Mouse (Mus musculus): ENCODE measurements around the gene Slc16a10. TPM values are rescaled to one million over a fixed set of nuclear protein-coding genes. Genes with fewer than 3 reads are reported as not detected.
"Not testable (repeated sequence)": the region's sequence is repeated elsewhere in the genome, so short reads cannot be mapped to it uniquely, and the experiment has no call there.

The Slc16a10 gene
- polyA plus RNA-seq, 1 experiment, result 5.4 TPM

- TF ChIP-seq CTCF (IDR thresholded peaks at IDR 0.05; ENCODE audit: low read depth, low read length), result no peak
- H3K27ac ChIP-seq (ENCODE audit: insufficient read depth, low read length), result no peak overlapping the region
- no peaks in the 10 kb centered on the region; the same call in 1 of the 2 replicates for H3K27me3 ChIP-seq (ENCODE audit: control insufficient read depth, insufficient read depth, low read length, poor library complexity, severe bottlenecking)
- H3K36me3 ChIP-seq (ENCODE audit: control insufficient read depth, insufficient read depth, low read length, poor library complexity, severe bottlenecking), result no peaks in the 10 kb centered on the region
- H3K4me1 ChIP-seq (ENCODE audit: control insufficient read depth, insufficient read depth, low read length), result no peaks in the 10 kb centered on the region
- no peaks in the 10 kb centered on the region for H3K9me3 ChIP-seq (replicated peaks; ENCODE audit: control insufficient read depth, insufficient read depth, low read length, poor library complexity, severe bottlenecking)
- no peak overlapping the region for H3K9ac ChIP-seq (ENCODE audit: low read depth, poor library complexity, severe bottlenecking)
- H3K4me3 ChIP-seq (ENCODE audit: low read depth, low read length), result no peak overlapping the region
These were observed 121.7 kb downstream of the Slc16a10 start for GRCm38 (mm10) chr10:40020401-40020800.

- no peak overlapping the region for H3K9ac ChIP-seq (ENCODE audit: low read depth, poor library complexity, severe bottlenecking)
These were observed 122.6 kb downstream of the Slc16a10 start for GRCm38 (mm10) chr10:40019492-40019891.

GRCm38 (mm10) chr10:40018261-40018860 lies 123.7 kb downstream of the Slc16a10 start:
- no peaks in the 10 kb centered on the region for H3K36me3 ChIP-seq (ENCODE audit: control insufficient read depth, insufficient read depth, low read length, poor library complexity, severe bottlenecking)
- no peaks in the 10 kb centered on the region; the same call in 1 of the 2 replicates for H3K27me3 ChIP-seq (ENCODE audit: control insufficient read depth, insufficient read depth, low read length, poor library complexity, severe bottlenecking)
- H3K4me3 ChIP-seq (ENCODE audit: low read depth, low read length), result no peak overlapping the region
- H3K27ac ChIP-seq (ENCODE audit: insufficient read depth, low read length), result no peak overlapping the region
- H3K9ac ChIP-seq (ENCODE audit: low read depth, poor library complexity, severe bottlenecking), result no peak overlapping the region
- H3K4me1 ChIP-seq (ENCODE audit: control insufficient read depth, insufficient read depth, low read length), result no peaks in the 10 kb centered on the region
- no peaks in the 10 kb centered on the region for H3K9me3 ChIP-seq (replicated peaks; ENCODE audit: control insufficient read depth, insufficient read depth, low read length, poor library complexity, severe bottlenecking)
- TF ChIP-seq POLR2A (IDR thresholded peaks at IDR 0.05; ENCODE audit: insufficient read depth, low read length), result no peak
- no peak for TF ChIP-seq CTCF (IDR thresholded peaks at IDR 0.05; ENCODE audit: low read depth, low read length)
- TF ChIP-seq EP300 (IDR thresholded peaks at IDR 0.05; ENCODE audit: insufficient read depth, low read depth, low read length), result no peak

More at GRCm38 (mm10) chr10:40019492-40019891, 122.6 kb downstream of the Slc16a10 start:
- H3K4me1 ChIP-seq (ENCODE audit: control insufficient read depth, insufficient read depth, low read length), result no peaks in the 10 kb centered on the region
- H3K4me3 ChIP-seq (ENCODE audit: low read depth, low read length), result no peak overlapping the region
- no peaks in the 10 kb centered on the region for H3K9me3 ChIP-seq (replicated peaks; ENCODE audit: control insufficient read depth, insufficient read depth, low read length, poor library complexity, severe bottlenecking)
- no peak overlapping the region for H3K27ac ChIP-seq (ENCODE audit: insufficient read depth, low read length)
- H3K27me3 ChIP-seq (ENCODE audit: control insufficient read depth, insufficient read depth, low read length, poor library complexity, severe bottlenecking), result no peaks in the 10 kb centered on the region; the same call in 1 of the 2 replicates
- TF ChIP-seq POLR2A (IDR thresholded peaks at IDR 0.05; ENCODE audit: insufficient read depth, low read length), result no peak
- no peak for TF ChIP-seq CTCF (IDR thresholded peaks at IDR 0.05; ENCODE audit: low read depth, low read length)
- no peaks in the 10 kb centered on the region for H3K36me3 ChIP-seq (ENCODE audit: control insufficient read depth, insufficient read depth, low read length, poor library complexity, severe bottlenecking)

- TF ChIP-seq POLR2A (IDR thresholded peaks at IDR 0.05; ENCODE audit: insufficient read depth, low read length), result no peak
- TF ChIP-seq EP300 (IDR thresholded peaks at IDR 0.05; ENCODE audit: insufficient read depth, low read depth, low read length), result no peak
- no peak for TF ChIP-seq CTCF (IDR thresholded peaks at IDR 0.05; ENCODE audit: low read depth, low read length)
- no peaks in the 10 kb centered on the region for H3K36me3 ChIP-seq (ENCODE audit: control insufficient read depth, insufficient read depth, low read length, poor library complexity, severe bottlenecking)
- H3K27ac ChIP-seq (ENCODE audit: insufficient read depth, low read length), result no peak overlapping the region
- H3K9ac ChIP-seq (ENCODE audit: low read depth, poor library complexity, severe bottlenecking), result no peak overlapping the region
- H3K4me3 ChIP-seq (ENCODE audit: low read depth, low read length), result no peak overlapping the region
- no peaks in the 10 kb centered on the region for H3K9me3 ChIP-seq (replicated peaks; ENCODE audit: control insufficient read depth, insufficient read depth, low read length, poor library complexity, severe bottlenecking)
- no peaks in the 10 kb centered on the region for H3K4me1 ChIP-seq (ENCODE audit: control insufficient read depth, insufficient read depth, low read length)
- no peaks in the 10 kb centered on the region for H3K27me3 ChIP-seq (ENCODE audit: control insufficient read depth, insufficient read depth, low read length, poor library complexity, severe bottlenecking)
These were observed 132.5 kb downstream of the Slc16a10 start for GRCm38 (mm10) chr10:40009591-40009990.

- not testable (repeated sequence) for H3K9ac ChIP-seq (ENCODE audit: low read depth, poor library complexity, severe bottlenecking); H3K9me3 ChIP-seq (replicated peaks; ENCODE audit: control insufficient read depth, insufficient read depth, low read length, poor library complexity, severe bottlenecking)
These were observed 133.2 kb downstream of the Slc16a10 start for GRCm38 (mm10) chr10:40008847-40009246.

GRCm38 (mm10) chr10:40007953-40008352 lies 134.1 kb downstream of the Slc16a10 start:
- no peaks in the 10 kb centered on the region for H3K36me3 ChIP-seq (ENCODE audit: control insufficient read depth, insufficient read depth, low read length, poor library complexity, severe bottlenecking)
- TF ChIP-seq POLR2A (IDR thresholded peaks at IDR 0.05; ENCODE audit: insufficient read depth, low read length) (no peak), CTCF (IDR thresholded peaks at IDR 0.05; ENCODE audit: low read depth, low read length) (no peak), EP300 (IDR thresholded peaks at IDR 0.05; ENCODE audit: insufficient read depth, low read depth, low read length) (no peak)
- H3K9me3 ChIP-seq (replicated peaks; ENCODE audit: control insufficient read depth, insufficient read depth, low read length, poor library complexity, severe bottlenecking), result no peaks in the 10 kb centered on the region
- no peak overlapping the region for H3K27ac ChIP-seq (ENCODE audit: insufficient read depth, low read length)
- H3K4me3 ChIP-seq (ENCODE audit: low read depth, low read length), result no peak overlapping the region
- H3K4me1 ChIP-seq (ENCODE audit: control insufficient read depth, insufficient read depth, low read length), result no peaks in the 10 kb centered on the region
- no peak overlapping the region for H3K9ac ChIP-seq (ENCODE audit: low read depth, poor library complexity, severe bottlenecking)
- no peaks in the 10 kb centered on the region for H3K27me3 ChIP-seq (ENCODE audit: control insufficient read depth, insufficient read depth, low read length, poor library complexity, severe bottlenecking)

More at GRCm38 (mm10) chr10:40008847-40009246, 133.2 kb downstream of the Slc16a10 start:
- not testable (repeated sequence) for H3K4me3 ChIP-seq (ENCODE audit: low read depth, low read length); H3K36me3 ChIP-seq (ENCODE audit: control insufficient read depth, insufficient read depth, low read length, poor library complexity, severe bottlenecking); H3K4me1 ChIP-seq (ENCODE audit: control insufficient read depth, insufficient read depth, low read length); H3K27me3 ChIP-seq (ENCODE audit: control insufficient read depth, insufficient read depth, low read length, poor library complexity, severe bottlenecking); H3K27ac ChIP-seq (ENCODE audit: insufficient read depth, low read length)

All from ES-Bruce4 (cell line).